In genomic region chr7:37623903-37624758, GRCm38 (mm10) we compare ENCODE assay signal across 8 mouse cellular contexts.
DNase-seq lines count a peak whose midpoint lies in the region; ATAC-seq and TF ChIP-seq lines count a peak whose summit lies in the region.

No protein-coding gene starts in this region.

- DNase-seq in adrenal gland, postnatal 25 days = peak; percentile 83
- peak; percentile 65 for DNase-seq in embryo, embryonic 11 days
- DNase-seq in gastrocnemius, postnatal 36 days = peak; percentile 36 to 40
- DNase-seq in kidney, adult 18-20 months = peak; percentile 49
- peak; percentile 59 for DNase-seq in limb, embryonic 11.5 days (ENCODE audit: low spot score)
- DNase-seq in spleen, postnatal 4 days (ENCODE audit: low spot score in 2 of 2) = no peak

- no peaks in the 10 kb centered on the region for H3K36me3 ChIP-seq in limb, embryonic 11.5 days (ENCODE audit: control insufficient read depth, insufficient read depth, low read length)
- no peaks in the 10 kb centered on the region for H3K36me3 ChIP-seq in midbrain, embryonic 12.5 days
- H3K36me3 ChIP-seq in small intestine, adult 2 months (ENCODE audit: control insufficient read depth, insufficient read depth, low read length) = no peaks in the 10 kb centered on the region

- no peak overlapping the region for H3K27ac ChIP-seq in limb, embryonic 11.5 days (replicated peaks; ENCODE audit: low read depth, low read length)
- peak overlapping the region; percentile 76 for H3K27ac ChIP-seq in midbrain, embryonic 12.5 days (replicated peaks)
- no peak overlapping the region for H3K27ac ChIP-seq in small intestine, adult 2 months (ENCODE audit: insufficient read depth, low read depth, low read length)

- TF ChIP-seq POLR2A in small intestine, adult 2 months (IDR thresholded peaks at IDR 0.05; ENCODE audit: low read depth, low read length) = no peak

- ATAC-seq in limb, embryonic 11.5 days (ENCODE audit: insufficient number of reproducible peaks, low FRiP score, low TSS enrichment, low read depth) = peak; percentile 39; the same call in 1 of the 2 replicates
- ATAC-seq in midbrain, embryonic 12.5 days (ENCODE audit: low FRiP score, low read depth) = peak; percentile 68

- H3K9ac ChIP-seq in limb, embryonic 11.5 days (ENCODE audit: low read length) = peak overlapping the region; percentile 43
- peak overlapping the region; percentile 59 for H3K9ac ChIP-seq in midbrain, embryonic 12.5 days (replicated peaks)

- H3K4me3 ChIP-seq in limb, embryonic 11.5 days (ENCODE audit: low read depth, low read length) = peak overlapping the region; percentile 37
- peak overlapping the region; percentile 47 for H3K4me3 ChIP-seq in midbrain, embryonic 12.5 days
- H3K4me3 ChIP-seq in small intestine, adult 2 months (ENCODE audit: low read depth, low read length) = peak overlapping the region; percentile 56

- peak overlapping the region; percentile 93 for H3K4me2 ChIP-seq in limb, embryonic 11.5 days (ENCODE audit: low read depth, severe bottlenecking)
- H3K4me2 ChIP-seq in midbrain, embryonic 12.5 days (replicated peaks) = peak overlapping the region; percentile 85

- TF ChIP-seq CTCF in small intestine, adult 2 months (IDR thresholded peaks at IDR 0.05; ENCODE audit: extremely low read depth, insufficient read length, insufficient replicate concordance, low read depth, low read length) = no peak

- WGBS in limb, embryonic 11.5 days = 3% methylated on average over 55 of the region's 62 CpGs
- 3% methylated on average over 51 of the region's 62 CpGs for WGBS in midbrain, embryonic 12.5 days
- WGBS in small intestine, adult 2 months = 4% methylated on average over 61 of the region's 62 CpGs

- intact Hi-C loops in gastrocnemius, postnatal 36 days (cut with DNase I) = loop anchor here (10.0 kb wide), 1 partner anchor 141 kb away; no protein-coding TSS in a partner anchor

- H3K9me3 ChIP-seq in limb, embryonic 11.5 days (ENCODE audit: control insufficient read depth, low read length) = no peaks in the 10 kb centered on the region
- H3K9me3 ChIP-seq in midbrain, embryonic 12.5 days = no peaks in the 10 kb centered on the region

- H3K4me1 ChIP-seq in limb, embryonic 11.5 days (ENCODE audit: control insufficient read depth, insufficient read depth, low read length) = 0 out of 2 replicates have a peak, but pooled peaks cover 4% of the 10 kb centered on the region
- H3K4me1 ChIP-seq in midbrain, embryonic 12.5 days = peaks cover 50% of the 10 kb centered on the region
- no peaks in the 10 kb centered on the region for H3K4me1 ChIP-seq in small intestine, adult 2 months (ENCODE audit: control insufficient read depth, insufficient read depth, insufficient read length, low read length)

- H3K27me3 ChIP-seq in limb, embryonic 11.5 days (ENCODE audit: control insufficient read depth, insufficient read depth, low read length) = peaks cover 13% of the 10 kb centered on the region; the same call in 1 of the 2 replicates
- H3K27me3 ChIP-seq in midbrain, embryonic 12.5 days = peaks cover 6% of the 10 kb centered on the region; the same call in 1 of the 2 replicates
- H3K27me3 ChIP-seq in small intestine, adult 2 months (ENCODE audit: control insufficient read depth, insufficient read depth, low read length) = no peaks in the 10 kb centered on the region

Comparison
In these comparisons a context has a peak if more than half of its experiments do, and no peak if none do; other contexts are left out.
1. DNase-seq: peak in adrenal gland, postnatal 25 days (single experiment), embryo, embryonic 11 days (single experiment), gastrocnemius, postnatal 36 days (2 of 2), kidney, adult 18-20 months (single experiment) and limb, embryonic 11.5 days (single experiment); none in spleen, postnatal 4 days (0 of 2).
2. Peak in every context shown above with its lines, with median percentiles within 50 percentile points of each other: H3K4me3 ChIP-seq.